Mouse (Mus musculus): ENCODE measurements at regions not wholly inside any gene's neighbourhood (a gene's known extent, or its start where the extent isn't known, plus 50 kb on each side); places are given as distances from the start of the nearest gene placed in this dataset.

GRCm38 (mm10) chr13:5519181-5519580, 342.1 kb upstream of the Klf6 start:
- H3K27ac ChIP-seq (ENCODE audit: low read length): no peak overlapping the region
- H3K4me2 ChIP-seq (ENCODE audit: low read length): no peak overlapping the region

DNA sequence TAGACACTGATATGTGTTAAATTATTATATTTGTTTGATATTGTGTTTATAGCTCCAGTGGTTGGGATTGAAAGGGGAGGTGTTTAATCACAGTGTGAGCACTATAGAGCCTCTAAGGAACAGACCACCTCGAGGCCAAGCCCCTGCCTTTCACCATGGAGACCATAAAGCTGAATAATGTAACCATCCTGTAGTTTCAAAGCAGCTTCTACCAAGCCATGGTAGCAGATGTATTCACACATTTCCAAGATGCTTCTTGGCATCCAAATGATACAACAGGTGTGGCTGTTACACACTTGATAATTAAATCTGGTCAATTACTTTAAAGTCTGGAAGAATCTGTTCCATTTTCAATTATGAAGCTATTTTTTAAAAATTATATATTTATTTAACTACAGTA, 341.7 kb upstream of the Klf6 start:
- WGBS: 48% methylated on average over 1 of the region's 1 CpGs
- Histone ChIP-seq H3K9ac (ENCODE audit: low read depth, low read length) (no peak overlapping the region), H3K36me3 (ENCODE audit: control insufficient read depth, insufficient read depth, low read length) (no peaks in the 10 kb centered on the region), H3K27me3 (ENCODE audit: control insufficient read depth, insufficient read depth, low read depth, low read length) (no peaks in the 10 kb centered on the region), H3K4me1 (ENCODE audit: control insufficient read depth, insufficient read depth, low read length) (no peaks in the 10 kb centered on the region), H3K4me2 (ENCODE audit: low read length) (no peak overlapping the region), H3K27ac (ENCODE audit: low read length) (no peak overlapping the region), H3K4me3 (ENCODE audit: low read depth, low read length) (no peak overlapping the region), H3K9me3 (replicated peaks; ENCODE audit: control insufficient read depth, low read length, poor library complexity, severe bottlenecking) (no peaks in the 10 kb centered on the region)
- ATAC-seq: no peak

More at GRCm38 (mm10) chr13:5519181-5519580, 342.1 kb upstream of the Klf6 start:
- no peaks in the 10 kb centered on the region for H3K9me3 ChIP-seq (replicated peaks; ENCODE audit: control insufficient read depth, low read length, poor library complexity, severe bottlenecking)
- H3K4me1 ChIP-seq (ENCODE audit: control insufficient read depth, insufficient read depth, low read length): no peaks in the 10 kb centered on the region
- no peaks in the 10 kb centered on the region for H3K27me3 ChIP-seq (ENCODE audit: control insufficient read depth, insufficient read depth, low read depth, low read length)
- H3K4me3 ChIP-seq (ENCODE audit: low read depth, low read length): no peak overlapping the region
- no peak overlapping the region for H3K9ac ChIP-seq (ENCODE audit: low read depth, low read length)
- H3K36me3 ChIP-seq (ENCODE audit: control insufficient read depth, insufficient read depth, low read length): no peaks in the 10 kb centered on the region
- WGBS: 87% methylated on average over 1 of the region's 1 CpGs
- no peak for ATAC-seq

- Histone ChIP-seq H3K36me3 (ENCODE audit: control insufficient read depth, insufficient read depth, low read length) (no peaks in the 10 kb centered on the region), H3K4me2 (ENCODE audit: low read length) (no peak overlapping the region), H3K9ac (ENCODE audit: low read depth, low read length) (no peak overlapping the region), H3K4me3 (ENCODE audit: low read depth, low read length) (no peak overlapping the region), H3K9me3 (replicated peaks; ENCODE audit: control insufficient read depth, low read length, poor library complexity, severe bottlenecking) (no peaks in the 10 kb centered on the region), H3K4me1 (ENCODE audit: control insufficient read depth, insufficient read depth, low read length) (no peaks in the 10 kb centered on the region), H3K27ac (ENCODE audit: low read length) (no peak overlapping the region), H3K27me3 (ENCODE audit: control insufficient read depth, insufficient read depth, low read depth, low read length) (no peaks in the 10 kb centered on the region)
- no peak for ATAC-seq
- 83% methylated on average over 1 of the region's 1 CpGs for WGBS
Observed at GRCm38 (mm10) chr13:5527400-5527799, 333.9 kb upstream of the Klf6 start.

DNA sequence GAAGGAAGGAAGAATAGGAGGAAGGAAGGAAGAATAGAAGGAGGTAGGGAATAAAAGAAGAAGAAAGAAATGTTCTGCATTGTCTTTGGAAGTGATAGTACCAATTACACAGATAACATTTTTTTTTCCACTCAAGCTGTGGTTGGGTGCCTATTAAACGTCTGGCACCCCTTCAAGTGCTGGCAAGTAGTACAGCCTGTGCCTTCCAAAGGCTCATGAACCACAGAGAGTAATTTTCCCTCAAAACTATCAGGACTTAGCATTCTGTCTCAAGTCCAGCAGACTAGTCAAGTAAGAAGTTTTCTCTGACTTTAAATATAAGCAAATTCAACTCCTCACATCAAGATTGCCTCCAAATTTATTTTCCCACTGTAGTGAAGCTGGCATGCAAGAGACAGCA, 321.0 kb upstream of the Klf6 start:
- Histone ChIP-seq H3K27ac (ENCODE audit: low read length) (no peak overlapping the region), H3K9me3 (replicated peaks; ENCODE audit: control insufficient read depth, low read length, poor library complexity, severe bottlenecking) (no peaks in the 10 kb centered on the region), H3K27me3 (ENCODE audit: control insufficient read depth, insufficient read depth, low read depth, low read length) (no peaks in the 10 kb centered on the region), H3K9ac (ENCODE audit: low read depth, low read length) (no peak overlapping the region), H3K4me1 (ENCODE audit: control insufficient read depth, insufficient read depth, low read length) (no peaks in the 10 kb centered on the region), H3K4me3 (ENCODE audit: low read depth, low read length) (no peak overlapping the region), H3K36me3 (ENCODE audit: control insufficient read depth, insufficient read depth, low read length) (no peaks in the 10 kb centered on the region), H3K4me2 (ENCODE audit: low read length) (no peak overlapping the region)
- ATAC-seq: no peak
- WGBS: 50% methylated on average over 1 of the region's 1 CpGs

DNA sequence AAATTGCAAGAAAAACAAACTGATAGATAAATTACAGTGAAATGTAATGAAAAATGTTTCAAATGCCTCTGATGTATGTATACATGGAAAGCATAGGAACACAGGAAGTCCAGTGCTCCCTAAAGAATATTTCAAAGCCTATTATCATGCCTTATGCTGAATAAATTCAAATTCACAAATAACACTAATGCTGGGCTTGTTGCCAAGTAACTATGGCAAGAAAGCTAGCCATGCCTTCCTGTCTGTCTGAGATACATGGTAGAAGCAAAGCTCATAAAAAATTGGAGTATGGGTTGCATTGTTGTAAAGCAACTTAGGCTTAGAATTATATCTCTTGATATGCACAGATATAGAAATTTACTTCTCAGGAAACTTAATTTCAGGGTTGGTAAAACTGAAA, 315.8 kb upstream of the Klf6 start:
- Histone ChIP-seq H3K4me1 (ENCODE audit: control insufficient read depth, insufficient read depth, low read length) (no peaks in the 10 kb centered on the region), H3K36me3 (ENCODE audit: control insufficient read depth, insufficient read depth, low read length) (no peaks in the 10 kb centered on the region), H3K9me3 (replicated peaks; ENCODE audit: control insufficient read depth, low read length, poor library complexity, severe bottlenecking) (no peaks in the 10 kb centered on the region), H3K4me2 (ENCODE audit: low read length) (no peak overlapping the region), H3K4me3 (ENCODE audit: low read depth, low read length) (no peak overlapping the region), H3K27me3 (ENCODE audit: control insufficient read depth, insufficient read depth, low read depth, low read length) (no peaks in the 10 kb centered on the region), H3K9ac (ENCODE audit: low read depth, low read length) (no peak overlapping the region), H3K27ac (ENCODE audit: low read length) (no peak overlapping the region)
- no peak for ATAC-seq

- 94% methylated on average over 2 of the region's 2 CpGs for WGBS
- no peak for ATAC-seq
- H3K4me2 ChIP-seq (ENCODE audit: low read length): no peak overlapping the region
- no peak overlapping the region for H3K4me3 ChIP-seq (ENCODE audit: low read depth, low read length)
- no peaks in the 10 kb centered on the region for H3K9me3 ChIP-seq (replicated peaks; ENCODE audit: control insufficient read depth, low read length, poor library complexity, severe bottlenecking)
- no peaks in the 10 kb centered on the region for H3K27me3 ChIP-seq (ENCODE audit: control insufficient read depth, insufficient read depth, low read depth, low read length)
- H3K4me1 ChIP-seq (ENCODE audit: control insufficient read depth, insufficient read depth, low read length): no peaks in the 10 kb centered on the region
- no peaks in the 10 kb centered on the region for H3K36me3 ChIP-seq (ENCODE audit: control insufficient read depth, insufficient read depth, low read length)
- no peak overlapping the region for H3K27ac ChIP-seq (ENCODE audit: low read length)
- H3K9ac ChIP-seq (ENCODE audit: low read depth, low read length): no peak overlapping the region
Observed at GRCm38 (mm10) chr13:5546011-5546410, 315.3 kb upstream of the Klf6 start.

- Histone ChIP-seq H3K36me3 (ENCODE audit: control insufficient read depth, insufficient read depth, low read length) (no peaks in the 10 kb centered on the region), H3K4me2 (ENCODE audit: low read length) (no peak overlapping the region), H3K27me3 (ENCODE audit: control insufficient read depth, insufficient read depth, low read depth, low read length) (no peaks in the 10 kb centered on the region), H3K9ac (ENCODE audit: low read depth, low read length) (no peak overlapping the region), H3K4me3 (ENCODE audit: low read depth, low read length) (no peak overlapping the region), H3K9me3 (replicated peaks; ENCODE audit: control insufficient read depth, low read length, poor library complexity, severe bottlenecking) (no peaks in the 10 kb centered on the region), H3K27ac (ENCODE audit: low read length) (no peak overlapping the region), H3K4me1 (ENCODE audit: control insufficient read depth, insufficient read depth, low read length) (no peaks in the 10 kb centered on the region)
- 63% methylated on average over 1 of the region's 1 CpGs for WGBS
- no peak for ATAC-seq
Observed at GRCm38 (mm10) chr13:5546937-5547336, 314.3 kb upstream of the Klf6 start.

GRCm38 (mm10) chr13:5548768-5549167, 312.5 kb upstream of the Klf6 start:
- Histone ChIP-seq H3K4me2 (ENCODE audit: low read length) (no peak overlapping the region), H3K9me3 (replicated peaks; ENCODE audit: control insufficient read depth, low read length, poor library complexity, severe bottlenecking) (no peaks in the 10 kb centered on the region), H3K9ac (ENCODE audit: low read depth, low read length) (no peak overlapping the region), H3K27me3 (ENCODE audit: control insufficient read depth, insufficient read depth, low read depth, low read length) (no peaks in the 10 kb centered on the region), H3K36me3 (ENCODE audit: control insufficient read depth, insufficient read depth, low read length) (no peaks in the 10 kb centered on the region), H3K4me1 (ENCODE audit: control insufficient read depth, insufficient read depth, low read length) (no peaks in the 10 kb centered on the region), H3K27ac (ENCODE audit: low read length) (no peak overlapping the region), H3K4me3 (ENCODE audit: low read depth, low read length) (no peak overlapping the region)
- ATAC-seq: no peak
- WGBS: 93% methylated on average over 1 of the region's 1 CpGs

DNA sequence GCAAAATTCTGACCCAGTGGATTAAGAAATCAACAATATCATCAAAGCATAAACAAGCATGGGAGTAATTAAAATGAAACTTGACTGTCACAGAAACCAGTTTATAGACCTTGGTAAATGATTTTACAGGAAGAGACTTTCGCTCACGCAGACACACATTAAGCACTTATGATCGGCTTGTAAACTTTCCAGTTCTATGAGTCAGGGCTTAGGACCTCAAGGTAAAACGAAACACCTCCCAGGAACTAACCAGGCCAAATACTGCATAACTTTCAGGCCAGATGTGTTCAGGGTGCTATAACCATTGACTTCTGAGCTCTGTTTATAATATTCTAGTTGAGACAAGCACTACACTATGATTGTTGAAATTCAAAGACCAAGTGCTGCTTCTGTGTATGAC, 312.1 kb upstream of the Klf6 start:
- H3K4me1 ChIP-seq (ENCODE audit: control insufficient read depth, insufficient read depth, low read length): no peaks in the 10 kb centered on the region
- H3K9ac ChIP-seq (ENCODE audit: low read depth, low read length): no peak overlapping the region
- H3K9me3 ChIP-seq (replicated peaks; ENCODE audit: control insufficient read depth, low read length, poor library complexity, severe bottlenecking): no peaks in the 10 kb centered on the region
- WGBS: 95% methylated on average over 4 of the region's 4 CpGs
- H3K4me3 ChIP-seq (ENCODE audit: low read depth, low read length): no peak overlapping the region
- no peak for ATAC-seq
- H3K4me2 ChIP-seq (ENCODE audit: low read length): no peak overlapping the region
- H3K27me3 ChIP-seq (ENCODE audit: control insufficient read depth, insufficient read depth, low read depth, low read length): no peaks in the 10 kb centered on the region
- no peaks in the 10 kb centered on the region for H3K36me3 ChIP-seq (ENCODE audit: control insufficient read depth, insufficient read depth, low read length)
- H3K27ac ChIP-seq (ENCODE audit: low read length): no peak overlapping the region

DNA sequence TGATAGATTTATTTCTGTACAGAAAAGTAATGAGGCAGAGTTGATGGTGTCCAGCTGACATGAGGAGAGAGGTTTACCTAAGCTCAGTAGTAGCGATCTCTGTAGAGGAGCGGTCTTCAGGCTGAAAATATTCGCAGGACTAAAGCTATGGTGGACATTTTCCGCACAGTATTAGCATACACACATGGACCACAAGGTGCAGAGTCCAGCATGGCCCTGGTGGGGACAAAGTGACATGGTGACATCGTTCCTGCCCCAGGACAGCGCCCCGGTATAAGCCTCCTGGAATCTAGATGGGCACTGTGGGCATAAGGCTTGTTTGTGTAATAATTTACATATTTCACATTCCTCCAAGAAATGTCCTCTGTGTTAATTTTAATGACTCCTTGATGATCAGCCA, 311.5 kb upstream of the Klf6 start:
- Histone ChIP-seq H3K9me3 (replicated peaks; ENCODE audit: control insufficient read depth, low read length, poor library complexity, severe bottlenecking) (no peaks in the 10 kb centered on the region), H3K27ac (ENCODE audit: low read length) (no peak overlapping the region), H3K27me3 (ENCODE audit: control insufficient read depth, insufficient read depth, low read depth, low read length) (no peaks in the 10 kb centered on the region), H3K4me1 (ENCODE audit: control insufficient read depth, insufficient read depth, low read length) (no peaks in the 10 kb centered on the region), H3K4me3 (ENCODE audit: low read depth, low read length) (no peak overlapping the region), H3K9ac (ENCODE audit: low read depth, low read length) (no peak overlapping the region), H3K36me3 (ENCODE audit: control insufficient read depth, insufficient read depth, low read length) (no peaks in the 10 kb centered on the region), H3K4me2 (ENCODE audit: low read length) (no peak overlapping the region)
- WGBS: 95% methylated on average over 7 of the region's 7 CpGs
- no peak for ATAC-seq

All from midbrain, embryonic 16.5 days (tissue).